Mouse (Mus musculus): ENCODE measurements around the gene Jdp2.

Gene Jdp2

GRCm38 (mm10) chr12:85598611-85599477 is at the start of gene Jdp2:
Gene Jdp2, plus strand, starts transcription at chr12:85599027.
- peak; percentile 84 for DNase-seq

- no peak for DNase-seq
Observed at GRCm38 (mm10) chr12:85549661-85550060, 49.2 kb upstream of the Jdp2 start.

DNA sequence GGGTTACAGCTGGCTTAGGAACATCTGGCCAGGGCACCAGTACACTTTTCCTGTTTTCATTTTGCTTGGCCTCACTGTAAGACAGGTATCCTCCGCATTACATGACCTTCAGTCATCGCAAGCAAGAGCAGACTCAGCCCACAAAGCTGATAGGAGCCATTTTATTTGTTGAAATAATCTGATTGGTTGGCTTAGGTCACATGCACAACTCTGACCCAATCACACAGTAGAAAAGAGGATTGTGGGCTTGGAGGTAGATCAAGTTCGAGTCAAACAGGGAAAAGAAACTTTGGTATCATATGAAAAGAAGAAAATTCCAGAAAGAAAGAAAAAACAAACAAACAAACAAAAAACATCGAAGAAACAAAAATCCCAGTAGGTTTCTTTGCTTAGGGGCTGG is 48.4 kb upstream of the Jdp2 start:
- DNase-seq: no peak

GRCm38 (mm10) chr12:85559299-85559698 is 39.5 kb upstream of the Jdp2 start:
- DNase-seq: no peak

DNA sequence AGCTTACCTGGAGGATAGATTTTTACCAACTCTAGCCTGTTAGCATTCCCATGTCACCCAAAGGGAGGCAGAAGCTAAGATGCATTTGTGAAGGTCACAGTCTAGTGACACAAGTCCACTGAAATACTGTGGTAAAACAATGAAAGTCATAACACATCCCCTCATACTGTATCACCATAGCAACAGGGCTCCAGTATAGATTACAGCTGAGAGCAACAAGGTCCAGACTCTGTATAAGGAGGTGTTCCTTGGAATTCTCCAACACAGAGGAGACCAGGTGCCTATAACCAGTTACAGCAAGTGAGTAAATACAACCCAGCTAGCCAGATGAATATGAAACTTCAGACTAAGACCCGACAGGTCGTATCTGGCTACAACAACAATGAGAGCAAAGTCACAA is 33.4 kb upstream of the Jdp2 start:
- DNase-seq: no peak

- no peak for DNase-seq
Observed at GRCm38 (mm10) chr12:85568298-85568697, 30.5 kb upstream of the Jdp2 start.

DNA sequence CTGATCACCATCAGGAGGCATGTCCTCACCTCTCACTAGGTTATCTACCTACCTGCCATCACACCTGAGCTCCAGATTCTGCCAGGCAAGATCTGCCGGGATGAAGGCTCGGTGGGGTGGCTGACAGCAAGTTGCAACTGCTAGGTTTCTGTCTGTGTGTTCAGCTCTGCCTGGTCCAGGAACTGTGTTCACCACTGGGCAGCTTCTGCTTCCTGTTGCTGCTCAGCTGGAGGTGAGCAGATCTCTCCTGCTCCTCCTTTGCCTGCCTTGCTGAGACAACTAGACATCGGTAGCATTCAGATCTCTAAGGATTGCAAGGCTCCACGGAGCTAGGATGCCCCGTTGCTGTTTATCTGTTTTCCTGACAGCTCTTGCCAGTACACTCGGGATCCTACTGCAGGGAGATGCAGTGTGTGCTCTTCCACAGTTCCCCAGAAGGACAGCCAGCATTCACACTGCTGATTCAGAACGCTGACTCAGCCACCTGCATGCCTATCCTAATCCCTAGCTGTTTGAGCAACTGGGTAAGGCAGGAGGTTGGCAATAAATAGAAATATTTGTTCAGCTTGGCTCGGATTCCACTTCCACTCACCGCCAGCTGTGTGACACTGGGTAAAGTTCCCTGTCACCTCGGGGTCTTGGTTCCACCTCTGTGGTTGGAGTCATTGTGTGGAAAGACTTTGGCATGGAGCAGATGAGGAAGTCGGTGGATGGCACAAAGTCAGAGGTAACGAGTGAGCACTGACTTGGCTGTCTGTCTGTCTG is 29.3 kb upstream of the Jdp2 start:
- peak; percentile 36 for DNase-seq

GRCm38 (mm10) chr12:85570158-85570540 is 28.7 kb upstream of the Jdp2 start:
- DNase-seq: no peak

GRCm38 (mm10) chr12:85571312-85571711 is 27.5 kb upstream of the Jdp2 start:
- peak; percentile 50 for DNase-seq

- peak; percentile 56 for DNase-seq
Observed at GRCm38 (mm10) chr12:85572047-85572475, 26.8 kb upstream of the Jdp2 start.

- DNase-seq: no peak
Observed at GRCm38 (mm10) chr12:85574806-85575495, 23.9 kb upstream of the Jdp2 start.

GRCm38 (mm10) chr12:85575496-85575840 is 23.4 kb upstream of the Jdp2 start:
- DNase-seq: no peak

DNA sequence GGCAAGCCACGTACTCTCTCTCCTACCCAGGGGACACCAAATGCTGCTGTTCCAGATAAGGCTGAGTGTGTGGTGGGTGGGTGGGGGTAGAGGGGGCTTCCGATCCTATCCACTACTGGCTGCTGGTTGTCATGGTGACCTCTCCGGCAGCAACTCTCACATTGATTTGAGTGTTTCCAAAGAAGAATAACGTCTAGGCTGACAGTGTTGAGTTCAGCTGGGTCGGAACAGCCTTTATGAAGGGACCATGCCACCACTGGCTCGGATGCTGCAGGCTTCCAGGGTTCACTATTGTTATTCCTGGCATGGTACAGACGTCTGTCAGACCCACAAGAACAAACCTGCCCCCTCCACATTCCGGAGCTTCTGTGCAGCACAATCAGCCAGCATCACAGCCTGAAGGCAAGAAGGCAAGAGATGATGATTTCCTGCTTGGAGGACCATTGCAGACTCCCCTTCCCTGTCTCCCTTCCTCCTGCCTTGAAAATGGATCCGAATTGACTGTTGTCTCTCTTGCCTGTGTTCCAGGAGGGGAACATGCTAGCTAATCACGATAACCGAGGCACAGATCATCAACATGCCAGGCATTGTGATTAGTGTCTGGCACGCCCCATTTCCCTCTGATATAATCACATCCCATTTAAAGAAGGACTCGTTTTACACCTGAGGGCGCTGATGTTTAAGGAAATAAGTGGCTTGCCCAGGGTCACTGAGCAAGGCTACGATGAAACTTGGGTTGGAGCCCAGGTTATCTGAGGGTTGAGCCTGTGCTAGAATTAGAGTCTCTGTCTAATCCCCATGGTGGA is 17.4 kb upstream of the Jdp2 start:
- no peak for DNase-seq

DNA sequence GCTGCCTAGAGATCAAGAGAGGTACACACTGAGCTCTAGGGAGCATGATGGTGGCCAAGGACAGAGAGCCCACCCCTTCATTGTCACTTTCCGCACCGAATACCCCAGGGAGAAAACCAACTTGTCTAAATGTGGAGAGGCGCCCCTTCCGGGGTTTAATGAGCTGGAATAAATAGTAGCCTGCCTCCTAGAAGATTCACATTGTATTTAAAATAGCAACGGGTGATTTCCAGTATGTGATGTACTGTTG is 16.8 kb upstream of the Jdp2 start:
- no peak for DNase-seq

DNA sequence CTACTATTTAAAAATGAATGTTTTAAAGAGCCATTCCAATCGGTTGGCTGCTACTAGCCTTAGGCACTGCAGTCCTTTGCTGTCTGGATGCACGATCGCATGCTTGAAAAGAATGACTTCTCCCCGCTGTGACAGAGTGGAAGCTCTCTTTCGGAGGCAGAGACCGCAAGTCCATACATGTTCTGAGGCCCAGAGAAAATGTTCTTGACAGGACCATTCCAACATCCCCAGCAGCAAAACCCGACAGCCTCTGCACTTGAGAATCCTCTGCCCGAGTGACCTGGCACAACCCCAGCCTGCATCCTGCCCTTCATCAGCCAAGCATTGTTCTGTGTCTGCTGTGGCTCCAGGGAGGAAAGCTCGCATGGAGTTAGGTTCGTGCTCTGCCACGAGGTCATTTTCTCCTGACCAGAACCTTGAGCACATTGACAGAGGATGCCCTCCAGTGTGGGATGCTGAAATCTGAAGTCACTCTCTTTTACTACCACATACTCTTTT is 13.0 kb upstream of the Jdp2 start:
- no peak for DNase-seq

GRCm38 (mm10) chr12:85589870-85590382 is 8.9 kb upstream of the Jdp2 start:
- DNase-seq: no peak

DNA sequence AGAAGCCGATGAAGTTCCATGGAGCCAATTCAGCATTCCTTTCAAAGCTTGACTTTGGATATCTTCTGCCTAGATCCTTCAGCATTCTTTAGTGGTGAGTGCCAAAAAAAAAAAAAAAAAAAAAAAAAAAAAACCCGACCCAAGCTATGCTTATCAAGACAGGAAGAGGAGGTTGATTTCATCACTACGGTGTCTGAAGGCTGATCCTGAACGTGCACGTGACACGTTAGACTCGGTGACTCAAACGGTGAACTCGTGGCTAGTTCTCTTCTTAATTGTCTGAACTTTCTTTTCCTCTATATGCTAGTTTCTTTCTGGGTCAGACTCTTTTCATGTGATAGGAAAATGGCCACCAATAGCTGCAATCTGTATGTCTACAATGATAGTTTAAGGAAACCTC is 5.9 kb upstream of the Jdp2 start:
- no peak for DNase-seq

- DNase-seq: no peak
Observed at GRCm38 (mm10) chr12:85594390-85594789, 4.4 kb upstream of the Jdp2 start.

- DNase-seq: no peak
Observed at GRCm38 (mm10) chr12:85598053-85598452, 774 bp upstream of the Jdp2 start.

DNA sequence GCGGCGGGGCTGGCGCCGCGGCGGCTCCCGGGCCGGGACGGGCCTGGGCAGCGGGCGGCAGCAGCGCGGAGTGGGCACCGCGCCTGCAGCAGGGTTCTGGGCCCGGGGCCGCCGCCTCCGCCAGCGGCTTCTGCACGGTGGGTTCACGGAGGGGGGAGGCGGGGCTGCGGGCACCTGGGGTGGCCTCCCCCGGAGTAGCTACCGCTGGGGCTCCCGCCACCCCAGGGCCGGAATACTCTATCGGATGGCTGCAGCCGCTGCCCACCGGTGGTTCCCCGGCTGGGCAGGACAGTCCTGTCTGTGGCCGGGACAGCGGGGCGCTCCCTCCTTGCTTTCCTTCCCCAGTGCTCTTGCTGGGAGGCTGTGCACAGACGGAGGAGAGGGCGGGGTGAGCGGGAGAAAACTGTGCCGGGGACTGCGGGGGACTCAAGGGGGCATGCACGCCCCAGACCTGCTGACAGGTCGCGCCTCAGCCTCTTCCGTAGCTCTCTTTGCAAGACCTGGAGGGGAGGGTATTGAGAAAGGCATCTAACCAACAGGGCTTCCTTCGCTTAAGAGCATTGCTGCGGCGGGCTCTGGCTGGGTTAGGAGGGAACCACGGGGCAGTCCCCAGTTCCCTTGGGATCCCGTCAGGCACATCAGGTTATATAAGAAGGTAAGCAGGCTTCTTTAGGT is 788 bp downstream of the Jdp2 start:
- DNase-seq: no peak

DNA sequence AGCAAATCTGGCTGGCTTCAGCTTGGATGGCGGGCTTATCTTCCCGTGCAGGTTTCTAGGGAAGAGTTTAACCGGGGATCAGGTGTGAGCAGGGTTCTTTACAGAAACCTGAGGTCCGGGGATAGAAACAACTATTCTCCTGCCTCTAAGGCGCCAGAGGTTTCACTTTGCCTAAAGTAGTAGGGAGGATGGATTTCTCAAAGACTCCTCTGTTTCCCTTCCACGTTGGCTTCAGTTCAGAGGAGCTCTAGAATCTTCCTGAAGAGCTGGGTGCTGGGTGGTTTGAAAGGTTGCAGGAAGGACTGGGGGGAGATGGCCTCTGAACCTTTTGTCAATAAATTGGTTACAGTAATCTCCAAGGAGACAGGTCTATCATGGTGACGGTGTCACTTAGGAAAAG is 1.8 kb downstream of the Jdp2 start:
- no peak for DNase-seq

GRCm38 (mm10) chr12:85601531-85601930 is 2.7 kb downstream of the Jdp2 start:
- no peak for DNase-seq
